Mouse (Mus musculus) heart, embryonic 14.5 days (tissue): ENCODE results near the gene Igf1r. TPM values are rescaled to one million over a fixed set of nuclear protein-coding genes. Genes with fewer than 3 reads are reported as not detected.

ENCODE experiments used
- ATAC-seq: fragments of 200-750 bp; cut with Nextera tagmentation; 2 replicates; pipeline ENCODE4 v1.8.0; 2017; ENCODE audit warnings: low read depth, moderate TSS enrichment; ENCODE audit not compliant: insufficient number of reproducible peaks, insufficient read depth, low FRiP score
- H3K27ac ChIP-seq, 2 experiments: fragments of 200-500 bp in 1 of 2; fragments of 300-500 bp in 1 of 2; sonication (generic) in 1 of 2; replicated peaks in 1 of 2; 2 replicates each; pipeline ENCODE4 v1.5.1; 2012 to 2014; ENCODE audit warnings: low read depth in 2 of 2, low read length in 2 of 2, control low read depth in 1 of 2, mild to moderate bottlenecking in 1 of 2, mixed read lengths in 1 of 2; ENCODE audit not compliant: control insufficient read depth in 1 of 2, insufficient read depth in 1 of 2
- H3K27me3 ChIP-seq: fragments of 300-500 bp; sonication (generic); 2 replicates; pipeline ENCODE4 v1.6.1; 2014; ENCODE audit warnings: mild to moderate bottlenecking, low read length, control low read depth; ENCODE audit not compliant: control insufficient read depth, insufficient read depth
- H3K36me3 ChIP-seq: fragments of 300-500 bp; sonication (generic); 2 replicates; pipeline ENCODE4 v1.6.1; 2014; ENCODE audit warnings: mild to moderate bottlenecking, control low read depth, low read length, mixed read lengths; ENCODE audit not compliant: control insufficient read depth, insufficient read depth
- H3K4me1 ChIP-seq, 2 experiments: fragments of 200-500 bp in 1 of 2; fragments of 300-500 bp in 1 of 2; sonication (generic) in 1 of 2; 2 replicates each; pipeline ENCODE4 v1.6.1; 2012 to 2014; ENCODE audit warnings: low read length in 2 of 2, control low read depth in 1 of 2, mixed read lengths in 1 of 2; ENCODE audit not compliant: control insufficient read depth in 2 of 2, insufficient read depth in 2 of 2
- H3K4me2 ChIP-seq: fragments of 300-500 bp; sonication (generic); 2 replicates; pipeline ENCODE4 v1.6.1; 2014; ENCODE audit warnings: mild to moderate bottlenecking, low read length
- H3K4me3 ChIP-seq, 2 experiments: fragments of 200-500 bp in 1 of 2; fragments of 300-500 bp in 1 of 2; sonication (generic) in 1 of 2; 2 replicates each; pipeline ENCODE4 v1.5.1; 2012 to 2014; ENCODE audit warnings: low read length in 2 of 2, mild to moderate bottlenecking in 2 of 2, control low read depth in 1 of 2, low read depth in 1 of 2, moderate library complexity in 1 of 2; ENCODE audit not compliant: control insufficient read depth in 1 of 2, insufficient read depth in 1 of 2
- H3K9ac ChIP-seq: fragments of 300-500 bp; sonication (generic); 2 replicates; pipeline ENCODE4 v1.6.1; 2014; ENCODE audit warnings: mild to moderate bottlenecking, low read length
- H3K9me3 ChIP-seq: fragments of 300-500 bp; sonication (generic); 2 replicates; pipeline ENCODE4 v1.6.1; 2016; ENCODE audit warnings: low read length, control low read depth; ENCODE audit not compliant: control insufficient read depth
- WGBS: fragments of 180-500 bp; shearing (Covaris S2); extraction: QIAGEN DNeasy Blood & Tissue Kit; methylation state at CpG from one replicate; pipeline ENCODE4 v1.1.7; 2014; 5-methylcytosine and 5-hydroxymethylcytosine counted together
- polyA plus RNA-seq: library from polyadenylated mRNA; unstranded; fragments of >200 nt; fragmentation: Nextera tagmentation; extraction: Ambion mirVana; gene quantifications from 2 replicates; pipeline ENCODE4 v1.2.1, GENCODE M21; 2014

Gene Igf1r
- polyA plus RNA-seq, 1 experiment from 2014 or later, result 16.6 TPM

GRCm38 (mm10) chr7:68233619-68234223, 281.1 kb downstream of the Igf1r start:
- 0 out of 2 replicates have a peak, but pooled peaks have one; percentile 53 for ATAC-seq
- peak overlapping the region; percentile 23; the same call in 1 of the 2 replicates for H3K4me2 ChIP-seq
- no peaks in the 10 kb centered on the region for H3K9me3 ChIP-seq
- peaks cover 18% of the 10 kb centered on the region for H3K36me3 ChIP-seq
- H3K27ac ChIP-seq, result peak overlapping the region; percentile 39 to 44; a peak in 2 of 4 replicates
- no peak overlapping the region for H3K9ac ChIP-seq
- 17% methylated on average over 13 of the region's 13 CpGs for WGBS
- H3K4me3 ChIP-seq, result no peak overlapping the region
- H3K4me1 ChIP-seq, result peaks cover 13 to 14% of the 10 kb centered on the region in 2 experiments
- H3K27me3 ChIP-seq, result no peaks in the 10 kb centered on the region

DNA sequence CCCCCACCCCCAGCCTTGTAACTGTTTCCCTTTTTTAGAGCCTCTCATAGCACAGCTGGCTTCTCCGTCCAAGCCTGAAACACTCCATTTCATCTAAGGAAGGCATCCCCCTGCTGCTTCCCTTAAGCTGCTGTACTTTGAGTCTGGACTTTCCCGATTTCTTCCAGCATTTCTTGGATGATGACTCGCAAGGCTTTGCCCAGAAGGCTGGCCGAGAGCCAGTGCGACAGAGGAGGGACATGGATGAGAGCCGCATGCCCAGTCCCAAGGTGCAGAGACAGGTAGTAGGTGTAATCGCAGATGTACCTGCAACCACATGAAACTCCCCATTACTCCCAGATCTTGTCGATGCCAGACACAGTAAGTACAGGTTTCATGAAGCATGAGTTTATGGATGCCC, 284.2 kb downstream of the Igf1r start:
- ATAC-seq, result no peak
- 76% methylated on average over 8 of the region's 8 CpGs for WGBS
- Histone ChIP-seq H3K4me3 (no peak overlapping the region), H3K9me3 (no peaks in the 10 kb centered on the region), H3K36me3 (no peaks in the 10 kb centered on the region), H3K27me3 (no peaks in the 10 kb centered on the region), H3K9ac (no peak overlapping the region), H3K4me2 (no peak overlapping the region), H3K4me1 (peaks cover 10 to 13% of the 10 kb centered on the region in 2 experiments), H3K27ac (no peak overlapping the region)

DNA sequence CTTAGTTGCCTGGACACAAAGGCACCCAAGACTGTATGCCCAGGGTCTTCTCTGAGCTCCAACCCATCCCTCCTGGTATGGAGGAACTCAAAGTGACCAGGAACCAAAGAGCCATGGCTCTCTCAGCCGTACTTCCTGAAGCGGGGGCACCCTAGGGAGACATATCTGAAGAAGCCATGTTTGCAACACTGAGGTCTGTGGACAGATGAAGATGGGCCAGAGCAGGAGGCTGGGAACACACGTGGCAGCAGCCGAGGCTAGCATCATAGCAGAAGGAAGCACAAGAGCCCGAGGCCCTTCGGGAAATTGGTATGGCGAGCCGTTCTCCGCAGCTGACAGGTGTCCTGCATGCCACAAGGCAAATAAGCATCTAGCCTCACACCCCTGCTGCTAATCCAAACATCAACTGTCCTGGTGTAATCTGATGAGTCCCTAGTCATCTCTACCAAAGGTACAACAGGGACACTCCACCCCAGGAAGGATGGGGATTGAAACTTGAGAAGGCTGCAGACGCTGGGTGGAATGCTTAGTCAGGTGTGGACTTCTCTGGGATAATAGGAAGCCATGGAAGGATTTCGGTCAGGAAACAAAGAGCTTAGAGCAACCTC, 286.7 kb downstream of the Igf1r start:
- Histone ChIP-seq H3K9ac (no peak overlapping the region), H3K9me3 (no peaks in the 10 kb centered on the region), H3K4me2 (no peak overlapping the region), H3K4me3 (no peak overlapping the region), H3K4me1 (0 out of 4 replicates have a peak, but pooled peaks cover 0 to under 1% of the 10 kb centered on the region in 2 experiments), H3K27ac (no peak overlapping the region), H3K36me3 (no peaks in the 10 kb centered on the region), H3K27me3 (no peaks in the 10 kb centered on the region)
- ATAC-seq, result no peak
- WGBS, result 42% methylated on average over 11 of the region's 11 CpGs

DNA sequence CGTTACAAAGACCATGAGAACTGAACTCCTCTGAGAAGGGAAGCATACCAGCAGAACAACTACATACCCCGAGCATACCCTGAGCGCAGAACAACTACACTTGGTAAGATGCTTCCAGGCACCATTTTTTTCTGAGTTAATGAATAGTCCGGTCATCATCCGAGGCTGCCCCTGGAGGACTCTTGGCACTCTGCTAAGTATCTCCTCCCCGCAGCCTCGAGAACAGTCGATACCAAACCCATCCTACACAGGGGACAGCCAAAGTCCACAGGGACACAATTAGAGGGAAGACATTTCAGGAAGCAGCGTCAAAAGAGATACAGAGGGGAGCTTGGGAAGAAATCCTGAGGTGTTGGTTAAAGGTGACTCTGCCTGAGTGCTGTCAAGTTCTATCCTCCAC, 288.6 kb downstream of the Igf1r start:
- no peak for ATAC-seq
- Histone ChIP-seq H3K27me3 (no peaks in the 10 kb centered on the region), H3K4me3 (no peak overlapping the region), H3K27ac (no peak overlapping the region), H3K9me3 (no peaks in the 10 kb centered on the region), H3K4me2 (no peak overlapping the region), H3K9ac (no peak overlapping the region), H3K4me1 (no peaks in the 10 kb centered on the region), H3K36me3 (no peaks in the 10 kb centered on the region)
- WGBS, result 84% methylated on average over 9 of the region's 9 CpGs

GRCm38 (mm10) chr7:68245681-68246080, 293.1 kb downstream of the Igf1r start:
- no peaks in the 10 kb centered on the region for H3K9me3 ChIP-seq
- H3K36me3 ChIP-seq, result no peaks in the 10 kb centered on the region
- no peak overlapping the region for H3K9ac ChIP-seq
- no peak for ATAC-seq
- 45% methylated on average over 4 of the region's 4 CpGs for WGBS
- no peak overlapping the region for H3K4me2 ChIP-seq
- no peak overlapping the region for H3K4me3 ChIP-seq
- H3K27me3 ChIP-seq, result no peaks in the 10 kb centered on the region
- H3K27ac ChIP-seq, result no peak overlapping the region
- no peaks in the 10 kb centered on the region for H3K4me1 ChIP-seq

DNA sequence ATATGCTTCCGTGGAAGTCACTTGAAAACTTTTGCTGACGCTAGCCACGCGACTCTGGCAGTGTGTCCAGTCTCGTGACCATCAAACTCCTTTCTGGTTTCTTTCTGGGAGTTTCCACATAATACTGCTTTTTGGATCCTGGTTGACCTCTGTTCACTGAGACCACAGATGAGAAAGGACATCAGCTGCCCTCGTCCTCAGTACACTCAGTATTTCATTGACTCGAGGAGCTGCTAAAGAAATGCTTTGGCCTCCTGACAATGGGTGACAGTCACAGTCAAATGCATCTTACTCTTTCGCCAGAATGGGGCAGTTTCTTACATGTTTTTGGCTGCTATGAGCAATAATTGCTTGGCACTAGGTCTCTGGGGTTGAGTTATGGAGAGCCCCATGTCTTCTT, 293.6 kb downstream of the Igf1r start:
- Histone ChIP-seq H3K27me3 (no peaks in the 10 kb centered on the region), H3K4me3 (no peak overlapping the region), H3K4me2 (no peak overlapping the region), H3K9me3 (no peaks in the 10 kb centered on the region), H3K27ac (no peak overlapping the region), H3K36me3 (no peaks in the 10 kb centered on the region), H3K4me1 (no peaks in the 10 kb centered on the region), H3K9ac (no peak overlapping the region)
- no peak for ATAC-seq
- 78% methylated on average over 8 of the region's 8 CpGs for WGBS

DNA sequence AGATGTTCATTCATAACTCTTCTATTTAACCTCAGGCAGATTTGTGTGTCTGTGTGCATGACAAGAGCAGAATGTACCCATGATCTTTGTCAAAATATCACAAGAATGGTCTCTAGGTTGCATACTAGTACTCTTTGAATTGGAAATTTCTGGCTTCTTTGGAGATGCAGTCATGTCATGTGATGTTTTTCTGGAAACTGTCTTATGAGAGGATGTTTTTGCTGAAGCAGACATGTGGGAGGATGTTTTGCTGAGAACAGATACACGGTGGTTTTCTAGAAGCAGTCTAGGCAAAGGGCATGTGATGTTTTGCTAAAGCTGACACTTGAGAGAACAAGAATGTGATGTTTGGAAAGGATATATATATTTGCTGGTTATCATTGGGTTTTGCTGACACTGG, 297.8 kb downstream of the Igf1r start:
- Histone ChIP-seq H3K4me2 (no peak overlapping the region), H3K4me3 (no peak overlapping the region), H3K27ac (no peak overlapping the region), H3K9me3 (no peaks in the 10 kb centered on the region), H3K36me3 (no peaks in the 10 kb centered on the region), H3K9ac (no peak overlapping the region), H3K27me3 (no peaks in the 10 kb centered on the region), H3K4me1 (no peaks in the 10 kb centered on the region)
- ATAC-seq, result no peak
- WGBS, result 63% methylated on average over 1 of the region's 1 CpGs

DNA sequence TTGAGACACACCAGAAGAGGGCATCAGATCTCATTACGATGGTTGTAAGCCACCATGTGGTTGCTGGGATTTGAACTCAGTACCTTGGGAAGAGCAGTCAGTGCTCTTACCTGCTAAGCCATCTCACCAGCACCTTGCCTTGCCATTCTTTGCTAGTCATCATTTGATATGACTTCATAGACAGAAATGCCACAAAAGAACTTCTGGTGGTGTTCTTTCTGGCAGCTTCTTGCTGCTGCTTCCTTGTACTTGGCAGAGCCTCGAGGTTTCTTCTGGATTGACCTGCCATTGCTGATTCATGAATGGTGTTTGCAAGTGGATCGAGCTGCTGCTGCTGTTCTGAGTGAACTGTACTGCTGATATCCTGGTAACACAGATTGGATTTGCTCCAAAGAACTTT, 298.3 kb downstream of the Igf1r start:
- H3K4me2 ChIP-seq, result no peak overlapping the region
- H3K9me3 ChIP-seq, result no peaks in the 10 kb centered on the region
- H3K9ac ChIP-seq, result no peak overlapping the region
- H3K27ac ChIP-seq, result no peak overlapping the region
- no peaks in the 10 kb centered on the region for H3K27me3 ChIP-seq
- H3K4me1 ChIP-seq, result no peaks in the 10 kb centered on the region
- WGBS, result 83% methylated on average over 3 of the region's 3 CpGs
- H3K36me3 ChIP-seq, result no peaks in the 10 kb centered on the region
- no peak for ATAC-seq
- no peak overlapping the region for H3K4me3 ChIP-seq
